Mouse (Mus musculus) limb, embryonic 13.5 days (tissue): ENCODE results near the gene Camta1. TPM values are rescaled to one million over a fixed set of nuclear protein-coding genes. Genes with fewer than 3 reads are reported as not detected.

Experiments used
- ATAC-seq: fragments of 200-750 bp; cut with Nextera tagmentation; 2 replicates; pipeline ENCODE4 v1.8.0; 2017; ENCODE audit warnings: low read depth, moderate number of reproducible peaks, moderate TSS enrichment; ENCODE audit not compliant: low FRiP score
- H3K27ac ChIP-seq: fragments of 300-500 bp; sonication (generic); 2 replicates; pipeline ENCODE4 v1.5.1; 2015; ENCODE audit warnings: inconsistent platforms, mild to moderate bottlenecking, moderate library complexity
- H3K27me3 ChIP-seq: fragments of 300-500 bp; sonication (generic); 2 replicates; pipeline ENCODE4 v1.6.1; 2015; ENCODE audit warnings: mild to moderate bottlenecking, inconsistent platforms
- H3K36me3 ChIP-seq: fragments of 300-500 bp; sonication (generic); 2 replicates; pipeline ENCODE4 v1.6.1; 2015; ENCODE audit warnings: inconsistent platforms, mild to moderate bottlenecking, moderate library complexity
- H3K4me1 ChIP-seq: fragments of 300-500 bp; sonication (generic); 2 replicates; pipeline ENCODE4 v1.6.1; 2015; ENCODE audit warnings: inconsistent platforms
- H3K4me2 ChIP-seq: fragments of 300-500 bp; sonication (generic); replicated peaks from 2 replicates; pipeline ENCODE4 v1.6.1; 2015; ENCODE audit warnings: inconsistent platforms, mild to moderate bottlenecking, moderate library complexity
- H3K4me3 ChIP-seq: fragments of 300-500 bp; sonication (generic); 2 replicates; pipeline ENCODE4 v1.5.1; 2015; ENCODE audit warnings: moderate library complexity, mild to moderate bottlenecking, inconsistent platforms
- H3K9ac ChIP-seq: fragments of 300-500 bp; sonication (generic); 2 replicates; pipeline ENCODE4 v1.6.1; 2015; ENCODE audit warnings: mild to moderate bottlenecking, inconsistent platforms
- H3K9me3 ChIP-seq: fragments of 300-500 bp; sonication (generic); 2 replicates; pipeline ENCODE4 v1.6.1; 2016; ENCODE audit warnings: inconsistent platforms
- WGBS: fragments of 180-500 bp; shearing (Covaris S2); methylation state at CpG from one replicate; pipeline ENCODE4 v1.1.7; 2015; 5-methylcytosine and 5-hydroxymethylcytosine counted together
- polyA plus RNA-seq: library from polyadenylated mRNA; unstranded; fragments of >200 nt; fragmentation: Nextera tagmentation; extraction: Ambion mirVana; gene quantifications from 2 replicates; pipeline ENCODE4 v1.2.1, GENCODE M21; 2015

Gene Camta1
- polyA plus RNA-seq, 1 experiment from 2014 or later = 93.5 TPM

- H3K4me1 ChIP-seq = no peaks in the 10 kb centered on the region
- no peak overlapping the region for H3K27ac ChIP-seq
- no peak overlapping the region for H3K9ac ChIP-seq
- peaks cover 18% of the 10 kb centered on the region for H3K27me3 ChIP-seq
- ATAC-seq = no peak
- no peak overlapping the region for H3K4me3 ChIP-seq
- H3K36me3 ChIP-seq = no peaks in the 10 kb centered on the region
- H3K9me3 ChIP-seq = peaks cover 7% of the 10 kb centered on the region
- 63% methylated on average over 9 of the region's 9 CpGs for WGBS
- no peak overlapping the region for H3K4me2 ChIP-seq
These were observed 618.2 kb downstream of the Camta1 start for GRCm38 (mm10) chr4:151243445-151243844.

- Histone ChIP-seq H3K4me2 (no peak overlapping the region), H3K27me3 (peaks cover 18% of the 10 kb centered on the region), H3K36me3 (no peaks in the 10 kb centered on the region), H3K4me3 (no peak overlapping the region), H3K9ac (no peak overlapping the region), H3K4me1 (no peaks in the 10 kb centered on the region), H3K9me3 (peaks cover 7% of the 10 kb centered on the region), H3K27ac (no peak overlapping the region)
- no peak for ATAC-seq
- 22% methylated on average over 12 of the region's 12 CpGs for WGBS
These were observed 618.9 kb downstream of the Camta1 start for GRCm38 (mm10) chr4:151242751-151243150.

- Histone ChIP-seq H3K4me3 (no peak overlapping the region), H3K27me3 (peaks cover 18% of the 10 kb centered on the region), H3K9ac (no peak overlapping the region), H3K4me2 (no peak overlapping the region), H3K4me1 (no peaks in the 10 kb centered on the region), H3K9me3 (peaks cover 7% of the 10 kb centered on the region), H3K27ac (no peak overlapping the region), H3K36me3 (no peaks in the 10 kb centered on the region)
- 84% methylated on average over 5 of the region's 5 CpGs for WGBS
- no peak for ATAC-seq
These were observed 621.2 kb downstream of the Camta1 start for GRCm38 (mm10) chr4:151240465-151240864.

- ATAC-seq = no peak
- H3K9me3 ChIP-seq = peaks cover 7% of the 10 kb centered on the region
- 83% methylated on average over 19 of the region's 19 CpGs for WGBS
- peaks cover 10% of the 10 kb centered on the region for H3K27me3 ChIP-seq
- H3K4me1 ChIP-seq = no peaks in the 10 kb centered on the region
- no peak overlapping the region for H3K4me2 ChIP-seq
- no peak overlapping the region for H3K9ac ChIP-seq
- no peak overlapping the region for H3K4me3 ChIP-seq
- no peak overlapping the region for H3K27ac ChIP-seq
- no peaks in the 10 kb centered on the region for H3K36me3 ChIP-seq
These were observed 622.5 kb downstream of the Camta1 start for GRCm38 (mm10) chr4:151238970-151239684.

GRCm38 (mm10) chr4:151237501-151237900 is 624.2 kb downstream of the Camta1 start:
- H3K27me3 ChIP-seq = no peaks in the 10 kb centered on the region
- no peak overlapping the region for H3K27ac ChIP-seq
- H3K9me3 ChIP-seq = peaks cover 7% of the 10 kb centered on the region
- no peak overlapping the region for H3K4me2 ChIP-seq
- 48% methylated on average over 3 of the region's 3 CpGs for WGBS
- no peak for ATAC-seq
- no peak overlapping the region for H3K4me3 ChIP-seq
- H3K9ac ChIP-seq = no peak overlapping the region
- H3K4me1 ChIP-seq = no peaks in the 10 kb centered on the region
- no peaks in the 10 kb centered on the region for H3K36me3 ChIP-seq

- Histone ChIP-seq H3K27ac (no peak overlapping the region), H3K4me3 (no peak overlapping the region), H3K36me3 (no peaks in the 10 kb centered on the region), H3K4me1 (no peaks in the 10 kb centered on the region), H3K9me3 (peaks cover under 1% of the 10 kb centered on the region; the same call in 1 of the 2 replicates), H3K4me2 (no peak overlapping the region), H3K9ac (no peak overlapping the region), H3K27me3 (no peaks in the 10 kb centered on the region; the same call in 1 of the 2 replicates)
- no peak for ATAC-seq
- 78% methylated on average over 4 of the region's 4 CpGs for WGBS
These were observed 626.7 kb downstream of the Camta1 start for GRCm38 (mm10) chr4:151234981-151235380.

- Histone ChIP-seq H3K36me3 (no peaks in the 10 kb centered on the region), H3K4me1 (no peaks in the 10 kb centered on the region), H3K9me3 (no peaks in the 10 kb centered on the region), H3K27me3 (no peaks in the 10 kb centered on the region; the same call in 1 of the 2 replicates), H3K4me3 (no peak overlapping the region), H3K4me2 (no peak overlapping the region), H3K27ac (no peak overlapping the region), H3K9ac (no peak overlapping the region)
- ATAC-seq = no peak
- WGBS = 83% methylated on average over 3 of the region's 3 CpGs
These were observed 629.6 kb downstream of the Camta1 start for GRCm38 (mm10) chr4:151232028-151232427.

GRCm38 (mm10) chr4:151229073-151229472 is 632.6 kb downstream of the Camta1 start:
- Histone ChIP-seq H3K4me3 (no peak overlapping the region), H3K4me2 (no peak overlapping the region), H3K27ac (no peak overlapping the region), H3K27me3 (peaks cover 14% of the 10 kb centered on the region; the same call in 1 of the 2 replicates), H3K9me3 (no peaks in the 10 kb centered on the region), H3K36me3 (no peaks in the 10 kb centered on the region), H3K4me1 (peaks cover 8% of the 10 kb centered on the region; the same call in 1 of the 2 replicates), H3K9ac (no peak overlapping the region)
- WGBS = 36% methylated on average over 6 of the region's 6 CpGs
- ATAC-seq = no peak

GRCm38 (mm10) chr4:151226496-151226895 is 635.2 kb downstream of the Camta1 start:
- ATAC-seq = no peak
- H3K9me3 ChIP-seq = no peaks in the 10 kb centered on the region
- no peak overlapping the region for H3K4me3 ChIP-seq
- no peaks in the 10 kb centered on the region for H3K36me3 ChIP-seq
- H3K4me1 ChIP-seq = peaks cover 19% of the 10 kb centered on the region
- no peak overlapping the region for H3K27ac ChIP-seq
- H3K4me2 ChIP-seq = no peak overlapping the region
- no peak overlapping the region for H3K9ac ChIP-seq
- WGBS = 14% methylated on average over 9 of the region's 9 CpGs
- H3K27me3 ChIP-seq = peaks cover 24% of the 10 kb centered on the region; the same call in 1 of the 2 replicates

GRCm38 (mm10) chr4:151224017-151224416 is 637.7 kb downstream of the Camta1 start:
- Histone ChIP-seq H3K4me3 (no peak overlapping the region), H3K9ac (no peak overlapping the region), H3K9me3 (no peaks in the 10 kb centered on the region), H3K4me2 (no peak overlapping the region), H3K27me3 (peaks cover 24% of the 10 kb centered on the region; the same call in 1 of the 2 replicates), H3K27ac (no peak overlapping the region), H3K36me3 (no peaks in the 10 kb centered on the region), H3K4me1 (peaks cover 19% of the 10 kb centered on the region)
- ATAC-seq = no peak
- WGBS = 77% methylated on average over 12 of the region's 12 CpGs

- H3K9ac ChIP-seq = no peak overlapping the region
- no peaks in the 10 kb centered on the region for H3K36me3 ChIP-seq
- no peak overlapping the region for H3K27ac ChIP-seq
- H3K4me3 ChIP-seq = no peak overlapping the region
- H3K4me2 ChIP-seq = no peak overlapping the region
- 65% methylated on average over 13 of the region's 13 CpGs for WGBS
- H3K4me1 ChIP-seq = peaks cover 19% of the 10 kb centered on the region
- H3K9me3 ChIP-seq = no peaks in the 10 kb centered on the region
- no peak for ATAC-seq
- peaks cover 24% of the 10 kb centered on the region; the same call in 1 of the 2 replicates for H3K27me3 ChIP-seq
These were observed 638.2 kb downstream of the Camta1 start for GRCm38 (mm10) chr4:151223263-151223996.

- 10% methylated on average over 10 of the region's 10 CpGs for WGBS
- Histone ChIP-seq H3K27me3 (peaks cover 24% of the 10 kb centered on the region; the same call in 1 of the 2 replicates), H3K9ac (no peak overlapping the region), H3K27ac (no peak overlapping the region), H3K4me1 (peaks cover 19% of the 10 kb centered on the region), H3K9me3 (0 out of 2 replicates have a peak, but pooled peaks cover 2% of the 10 kb centered on the region), H3K4me2 (no peak overlapping the region), H3K4me3 (no peak overlapping the region), H3K36me3 (no peaks in the 10 kb centered on the region)
- ATAC-seq = no peak
These were observed 639.0 kb downstream of the Camta1 start for GRCm38 (mm10) chr4:151222635-151223034.
